Mouse (Mus musculus) spleen, adult 2 months (tissue): Measurements from ENCODE around the gene Cacna1h. TPM values are rescaled to one million over a fixed set of nuclear protein-coding genes. Genes with fewer than 3 reads are reported as not detected.
A peak's percentile ranks its signal among the peaks of the same experiment; 100 is the strongest.

ENCODE experiments used
- DNase-seq, 2 experiments: peaks; one replicate each; pipeline versions ENCODE4 v3.0.0 to v3.0.0-alpha.2; 2012 to 2021; ENCODE audit warnings: low spot score in 2 of 2, low read depth in 1 of 2
- H3K27ac ChIP-seq: fragments of 200-500 bp; 2 replicates; pipeline ENCODE4 v1.5.1; 2012; ENCODE audit warnings: low read length, inconsistent platforms; ENCODE audit not compliant: insufficient read depth
- H3K27me3 ChIP-seq: fragments of 200-500 bp; 2 replicates; pipeline ENCODE4 v1.6.1; 2012; ENCODE audit warnings: mild to moderate bottlenecking, moderate library complexity, low read length, inconsistent platforms; ENCODE audit not compliant: control insufficient read depth, insufficient read depth
- H3K36me3 ChIP-seq: fragments of 200-500 bp; 2 replicates; pipeline ENCODE4 v1.6.1; 2012; ENCODE audit warnings: mild to moderate bottlenecking, low read length, inconsistent platforms; ENCODE audit not compliant: control insufficient read depth, insufficient read depth
- H3K4me1 ChIP-seq: fragments of 200-500 bp; 2 replicates; pipeline ENCODE4 v1.6.1; 2011; ENCODE audit warnings: inconsistent platforms; ENCODE audit not compliant: control insufficient read depth, insufficient read depth, insufficient read length
- H3K4me3 ChIP-seq: fragments of 200-500 bp; 2 replicates; pipeline ENCODE4 v1.5.1; 2011; ENCODE audit warnings: mild to moderate bottlenecking, inconsistent platforms; ENCODE audit not compliant: insufficient read depth, insufficient read length; ENCODE audit errors: extremely low read depth
- CTCF ChIP-seq: fragments of 200-500 bp; IDR thresholded peaks from 2 replicates; pipeline ENCODE4 v1.5.1; 2011; ENCODE audit warnings: mild to moderate bottlenecking, inconsistent platforms; ENCODE audit not compliant: insufficient read depth, insufficient read length, insufficient replicate concordance; ENCODE audit errors: extremely low read depth
- POLR2A ChIP-seq: fragments of 200-500 bp; IDR thresholded peaks from 2 replicates; pipeline ENCODE4 v1.6.1; 2011; ENCODE audit warnings: low read depth, low read length, inconsistent platforms
- WGBS: fragments of 180-500 bp; shearing (Covaris S2); methylation state at CpG from one replicate; pipeline ENCODE4 v1.1.7; 2018; 5-methylcytosine and 5-hydroxymethylcytosine counted together
- polyA plus RNA-seq: library from polyadenylated mRNA; depleted of rRNA; stranded (reverse); fragments of >200 nt; gene quantifications from 2 replicates; pipeline ENCODE4 v1.2.3, GENCODE M21; 2012; rRNA removed

Cacna1h gene
- polyA plus RNA-seq: 11.6 and 14.4 TPM in 2 replicates

GRCm38 (mm10) chr17:25433617-25434606 is at the start of gene Cacna1h:
TSS of gene Cacna1h (minus strand) at chr17:25433783.
- no peak for TF ChIP-seq POLR2A
- TF ChIP-seq CTCF: peak; percentile 11; the same call in 1 of the 2 replicates
- peak within 1 kb of the TSS; percentile 53; the same call in 1 of the 2 replicates for H3K4me3 ChIP-seq
- DNase-seq: peak in 1 of 2 experiments; percentile 11

GRCm38 (mm10) chr17:25482092-25482491 is 48.5 kb upstream of the Cacna1h start:
- H3K27me3 ChIP-seq: no peaks in the 10 kb centered on the region
- WGBS: 90% methylated on average over 6 of the region's 6 CpGs
- H3K36me3 ChIP-seq: no peaks in the 10 kb centered on the region
- no peak overlapping the region for H3K27ac ChIP-seq
- DNase-seq: no peak
- no peaks in the 10 kb centered on the region for H3K4me1 ChIP-seq
- TF ChIP-seq CTCF (no peak), POLR2A (no peak)
- no peak overlapping the region for H3K4me3 ChIP-seq

More at GRCm38 (mm10) chr17:25433617-25434606, at the start of gene Cacna1h:
- no peaks in the 10 kb centered on the region for H3K36me3 ChIP-seq
- peaks cover 17% of the 10 kb centered on the region for H3K4me1 ChIP-seq
- WGBS: 3% methylated on average over 77 of the region's 103 CpGs
- peaks cover 17% of the 10 kb centered on the region for H3K27me3 ChIP-seq
- H3K27ac ChIP-seq: no peak within 1 kb of the TSS

- no peaks in the 10 kb centered on the region for H3K4me1 ChIP-seq
- no peak for DNase-seq
- H3K4me3 ChIP-seq: no peak overlapping the region
- H3K27me3 ChIP-seq: no peaks in the 10 kb centered on the region
- no peak for TF ChIP-seq POLR2A
- no peak for TF ChIP-seq CTCF
- WGBS: 53% methylated on average over 4 of the region's 4 CpGs
- no peaks in the 10 kb centered on the region for H3K36me3 ChIP-seq
- H3K27ac ChIP-seq: no peak overlapping the region
Measured at GRCm38 (mm10) chr17:25480820-25481219, 47.2 kb upstream of the Cacna1h start.

- TF ChIP-seq CTCF (no peak), POLR2A (no peak)
- Histone ChIP-seq H3K36me3 (no peaks in the 10 kb centered on the region), H3K4me1 (no peaks in the 10 kb centered on the region), H3K4me3 (no peak overlapping the region), H3K27me3 (no peaks in the 10 kb centered on the region), H3K27ac (no peak overlapping the region)
- no peak for DNase-seq
- 70% methylated on average over 8 of the region's 8 CpGs for WGBS
Measured at GRCm38 (mm10) chr17:25480152-25480551, 46.6 kb upstream of the Cacna1h start.

- Histone ChIP-seq H3K4me1 (no peaks in the 10 kb centered on the region), H3K4me3 (no peak overlapping the region), H3K27ac (no peak overlapping the region), H3K27me3 (no peaks in the 10 kb centered on the region), H3K36me3 (no peaks in the 10 kb centered on the region)
- DNase-seq: peak; percentile 19 to 22
- peak; percentile 50; the same call in 1 of the 2 replicates for TF ChIP-seq CTCF
- no peak for TF ChIP-seq POLR2A
- WGBS: 45% methylated on average over 19 of the region's 19 CpGs
Measured at GRCm38 (mm10) chr17:25475946-25476744, 42.6 kb upstream of the Cacna1h start.

- H3K4me3 ChIP-seq: peak overlapping the region; percentile 39; the same call in 1 of the 2 replicates
- TF ChIP-seq CTCF (peak; percentile 31; the same call in 1 of the 2 replicates), POLR2A (no peak)
- peak; percentile 36 to 45 for DNase-seq
- H3K4me1 ChIP-seq: no peaks in the 10 kb centered on the region
- H3K27me3 ChIP-seq: no peaks in the 10 kb centered on the region
- H3K27ac ChIP-seq: no peak overlapping the region
- no peaks in the 10 kb centered on the region for H3K36me3 ChIP-seq
- WGBS: 3% methylated on average over 38 of the region's 38 CpGs
Measured at GRCm38 (mm10) chr17:25474330-25475077, 40.9 kb upstream of the Cacna1h start.
